Comparison of ENCODE assay signal across 18 mouse cellular contexts in the genomic region with DNA sequence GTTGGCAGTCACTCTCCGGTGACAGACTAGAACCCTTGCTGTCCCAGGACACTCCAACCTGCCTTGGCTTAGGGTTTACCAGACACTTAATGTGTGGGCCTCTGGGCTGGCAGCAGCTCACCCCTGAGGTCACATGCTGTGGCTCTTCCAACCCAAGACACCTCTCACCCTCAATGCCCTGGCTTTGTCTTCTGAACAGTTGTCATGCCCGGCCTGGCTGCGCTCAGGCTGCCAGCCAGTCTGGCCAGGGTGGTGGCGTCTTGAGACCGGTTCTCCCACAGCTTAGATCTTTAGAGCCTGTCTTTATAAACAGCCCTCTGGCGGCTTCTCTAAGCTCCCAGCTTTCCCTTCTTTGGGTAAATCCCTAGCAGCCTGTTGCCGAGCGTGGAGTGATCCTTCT. TPM values are rescaled to one million over a fixed set of nuclear protein-coding genes. Genes with fewer than 3 reads are reported as not detected.
DNase-seq lines count a peak whose midpoint lies in the region; ATAC-seq and TF ChIP-seq lines count a peak whose summit lies in the region.
"Had no signal": no experiment of that assay in that cellular context is flagged by ENCODE, and none has a peak within 500 bp of the region (broad histone marks: within the 10 kb centered on the region; RNA-seq: fewer than 3 reads in every experiment).

No protein-coding gene starts in this region.

- H3K27ac ChIP-seq in hindbrain, embryonic 16.5 days (ENCODE audit: low read depth, low read length), result no peak overlapping the region
- H3K27ac ChIP-seq in hindbrain, embryonic 13.5 days, result no peak overlapping the region
- H3K27ac ChIP-seq in midbrain, postnatal 0 days (ENCODE audit: low read depth, low read length), result no peak overlapping the region
- no peak overlapping the region for H3K27ac ChIP-seq in midbrain, embryonic 14.5 days (replicated peaks; ENCODE audit: low read depth, low read length)
- H3K27ac ChIP-seq in small intestine, adult 2 months (ENCODE audit: insufficient read depth, low read depth, low read length), result 0 out of 2 replicates have a peak overlapping the region, but pooled peaks have one; percentile 20
- H3K27ac ChIP-seq: embryonic facial prominence, embryonic 15.5 days; gastrocnemius, adult 2 months; heart, embryonic 13.5 days; hindbrain, embryonic 12.5 days; kidney, postnatal 0 days; liver, embryonic 13.5 days had no signal

- H3K9ac ChIP-seq in hindbrain, embryonic 16.5 days (ENCODE audit: low read depth, low read length), result no peak overlapping the region
- H3K9ac ChIP-seq in hindbrain, embryonic 13.5 days, result no peak overlapping the region
- H3K9ac ChIP-seq in midbrain, postnatal 0 days (replicated peaks; ENCODE audit: low read length, poor library complexity, severe bottlenecking), result no peak overlapping the region
- no peak overlapping the region for H3K9ac ChIP-seq in midbrain, embryonic 14.5 days (replicated peaks; ENCODE audit: low read length)
- H3K9ac ChIP-seq: embryonic facial prominence, embryonic 15.5 days; heart, embryonic 13.5 days; hindbrain, embryonic 12.5 days; liver, embryonic 13.5 days had no signal

- H3K27me3 ChIP-seq in hindbrain, embryonic 16.5 days (replicated peaks; ENCODE audit: control insufficient read depth, insufficient read depth, low read length), result no peaks in the 10 kb centered on the region
- no peaks in the 10 kb centered on the region for H3K27me3 ChIP-seq in hindbrain, embryonic 13.5 days
- H3K27me3 ChIP-seq in midbrain, postnatal 0 days (ENCODE audit: insufficient read depth, low read length), result no peaks in the 10 kb centered on the region
- H3K27me3 ChIP-seq in midbrain, embryonic 14.5 days (ENCODE audit: control insufficient read depth, insufficient read depth, low read length), result no peaks in the 10 kb centered on the region
- no peaks in the 10 kb centered on the region for H3K27me3 ChIP-seq in small intestine, adult 2 months (ENCODE audit: control insufficient read depth, insufficient read depth, low read length)
- H3K27me3 ChIP-seq: embryonic facial prominence, embryonic 15.5 days; heart, embryonic 13.5 days; hindbrain, embryonic 12.5 days; liver, embryonic 13.5 days had no signal

- peak; percentile 25; the same call in 1 of the 2 replicates for ATAC-seq in hindbrain, embryonic 16.5 days
- ATAC-seq in hindbrain, embryonic 13.5 days (ENCODE audit: low FRiP score), result no peak
- ATAC-seq in midbrain, postnatal 0 days (ENCODE audit: low FRiP score), result peak; percentile 54; the same call in 1 of the 2 replicates
- no peak for ATAC-seq in midbrain, embryonic 14.5 days (ENCODE audit: low FRiP score, low TSS enrichment)
- no peak for ATAC-seq in erythroblast, adult 5-6 weeks (replicated peaks; ENCODE audit: low FRiP score, poor library complexity, severe bottlenecking)
- ATAC-seq: CD4-positive, CD25-positive, alpha-beta regulatory T cell, adult 4 months; forebrain, embryonic 14.5 days; intestine, postnatal 0 days had no signal

- DNase-seq in midbrain, postnatal 0 days (ENCODE audit: low spot score), result peak; percentile 34
- no peak for DNase-seq in midbrain, embryonic 14.5 days
- DNase-seq in fat pad, adult 2 months (ENCODE audit: extremely low read depth, low read depth, low spot score), result peak; percentile 92
- DNase-seq: adrenal gland, postnatal 25 days; cerebellum, adult 9-10 months; gastrocnemius, adult 2 months; liver, embryonic 13.5 days had no signal

- peaks cover 18% of the 10 kb centered on the region for H3K36me3 ChIP-seq in hindbrain, embryonic 16.5 days (ENCODE audit: control insufficient read depth, insufficient read depth, low read length)
- H3K36me3 ChIP-seq in hindbrain, embryonic 13.5 days, result peaks cover 63% of the 10 kb centered on the region
- H3K36me3 ChIP-seq in midbrain, postnatal 0 days (ENCODE audit: insufficient read depth, low read length), result peaks cover 44% of the 10 kb centered on the region
- H3K36me3 ChIP-seq in midbrain, embryonic 14.5 days (ENCODE audit: control insufficient read depth, insufficient read depth, low read length), result peaks cover 64% of the 10 kb centered on the region
- H3K36me3 ChIP-seq in small intestine, adult 2 months (ENCODE audit: control insufficient read depth, insufficient read depth, low read length), result peaks cover 29% of the 10 kb centered on the region

- no peak overlapping the region for H3K4me2 ChIP-seq in hindbrain, embryonic 16.5 days (ENCODE audit: low read length)
- no peak overlapping the region for H3K4me2 ChIP-seq in hindbrain, embryonic 13.5 days
- no peak overlapping the region for H3K4me2 ChIP-seq in midbrain, postnatal 0 days (ENCODE audit: low read depth, low read length, poor library complexity, severe bottlenecking)
- H3K4me2 ChIP-seq in midbrain, embryonic 14.5 days (ENCODE audit: low read length), result no peak overlapping the region
- H3K4me2 ChIP-seq: embryonic facial prominence, embryonic 15.5 days; heart, embryonic 13.5 days; hindbrain, embryonic 12.5 days; liver, embryonic 13.5 days had no signal

- TF ChIP-seq POLR2A in small intestine, adult 2 months (IDR thresholded peaks at IDR 0.05; ENCODE audit: low read depth, low read length), result no peak

- no peaks in the 10 kb centered on the region for H3K4me1 ChIP-seq in hindbrain, embryonic 16.5 days (ENCODE audit: control insufficient read depth, insufficient read depth, low read depth, low read length)
- H3K4me1 ChIP-seq in hindbrain, embryonic 13.5 days (replicated peaks), result peaks cover 6% of the 10 kb centered on the region; the same call in 1 of the 2 replicates
- no peaks in the 10 kb centered on the region for H3K4me1 ChIP-seq in midbrain, postnatal 0 days (ENCODE audit: insufficient read depth, low read length)
- no peaks in the 10 kb centered on the region for H3K4me1 ChIP-seq in midbrain, embryonic 14.5 days (ENCODE audit: control insufficient read depth, insufficient read depth, low read length)
- H3K4me1 ChIP-seq in small intestine, adult 2 months (ENCODE audit: control insufficient read depth, insufficient read depth, insufficient read length, low read length), result no peaks in the 10 kb centered on the region
- H3K4me1 ChIP-seq: embryonic facial prominence, embryonic 15.5 days had no signal

- H3K9me3 ChIP-seq in hindbrain, embryonic 16.5 days (ENCODE audit: control insufficient read depth, low read length), result no peaks in the 10 kb centered on the region
- no peaks in the 10 kb centered on the region for H3K9me3 ChIP-seq in hindbrain, embryonic 13.5 days
- no peaks in the 10 kb centered on the region for H3K9me3 ChIP-seq in midbrain, postnatal 0 days (ENCODE audit: low read length)
- no peaks in the 10 kb centered on the region for H3K9me3 ChIP-seq in midbrain, embryonic 14.5 days (ENCODE audit: control insufficient read depth, low read length)
- H3K9me3 ChIP-seq: embryonic facial prominence, embryonic 15.5 days; heart, embryonic 13.5 days; hindbrain, embryonic 12.5 days; liver, embryonic 13.5 days had no signal

- no peak for TF ChIP-seq CTCF in midbrain, postnatal 0 days (IDR thresholded peaks at IDR 0.05)
- TF ChIP-seq CTCF in small intestine, adult 2 months (IDR thresholded peaks at IDR 0.05; ENCODE audit: extremely low read depth, insufficient read length, insufficient replicate concordance, low read depth, low read length), result no peak

- no peak overlapping the region for H3K4me3 ChIP-seq in hindbrain, embryonic 16.5 days (ENCODE audit: low read length)
- H3K4me3 ChIP-seq in hindbrain, embryonic 13.5 days, result no peak overlapping the region
- no peak overlapping the region for H3K4me3 ChIP-seq in midbrain, postnatal 0 days (ENCODE audit: low read depth, low read length)
- H3K4me3 ChIP-seq in midbrain, embryonic 14.5 days (replicated peaks; ENCODE audit: low read depth, low read length), result no peak overlapping the region
- no peak overlapping the region for H3K4me3 ChIP-seq in small intestine, adult 2 months (ENCODE audit: low read depth, low read length)
- H3K4me3 ChIP-seq: embryonic facial prominence, embryonic 15.5 days; gastrocnemius, adult 2 months; heart, embryonic 13.5 days; hindbrain, embryonic 12.5 days; liver, embryonic 13.5 days had no signal

- WGBS in hindbrain, embryonic 16.5 days, result 79% methylated on average over 8 of the region's 8 CpGs
- WGBS in hindbrain, embryonic 13.5 days, result 98% methylated on average over 8 of the region's 8 CpGs
- 73% methylated on average over 8 of the region's 8 CpGs for WGBS in midbrain, postnatal 0 days
- 85% methylated on average over 8 of the region's 8 CpGs for WGBS in midbrain, embryonic 14.5 days
- WGBS in small intestine, adult 2 months, result 85% methylated on average over 8 of the region's 8 CpGs

RNA-seq across cellular contexts. Expression of gene Anapc7, which starts 26.4 kb away (rescaled TPM):
- polyA plus RNA-seq in hindbrain, embryonic 16.5 days (2015; fragmentation: Nextera tagmentation; extraction: Ambion mirVana), result 47.3 and 51.2 TPM in 2 replicates
- polyA plus RNA-seq in hindbrain, embryonic 13.5 days (2015; fragmentation: Nextera tagmentation; extraction: Ambion mirVana), result 46.7 and 51.8 TPM in 2 replicates
- 29.3 and 34.3 TPM in 2 replicates for total RNA-seq in midbrain, postnatal 0 days (2014; rRNA removed)
- 42.8 and 43.5 TPM in 2 replicates for polyA plus RNA-seq in midbrain, postnatal 0 days (2015; fragmentation: Nextera tagmentation; extraction: Ambion mirVana)
- 27.5 and 39.6 TPM in 2 replicates for polyA plus RNA-seq in midbrain, embryonic 14.5 days (2014; fragmentation: Nextera tagmentation; extraction: Ambion mirVana)
- polyA plus RNA-seq in small intestine, adult 2 months (2012; rRNA removed), result 9.1 and 17.2 TPM in 2 replicates
- total RNA-seq in erythroblast, adult 5-6 weeks (2015; ENCODE audit: low replicate concordance), result 13.2 and 14.6 TPM in 2 replicates
- 15.9 and 16.3 TPM in 2 replicates for total RNA-seq in erythroblast, adult 5-6 weeks (2017; ENCODE audit: low replicate concordance)

RNA-seq across cellular contexts. Expression of gene Atp2a2, which starts 54.2 kb away (rescaled TPM):
- 47.2 and 50.2 TPM in 2 replicates for polyA plus RNA-seq in hindbrain, embryonic 16.5 days (2015; fragmentation: Nextera tagmentation; extraction: Ambion mirVana)
- 39.4 and 41.2 TPM in 2 replicates for polyA plus RNA-seq in hindbrain, embryonic 13.5 days (2015; fragmentation: Nextera tagmentation; extraction: Ambion mirVana)
- 202 and 210 TPM in 2 replicates for total RNA-seq in midbrain, postnatal 0 days (2014; rRNA removed)
- 40.4 and 45.2 TPM in 2 replicates for polyA plus RNA-seq in midbrain, postnatal 0 days (2015; fragmentation: Nextera tagmentation; extraction: Ambion mirVana)
- 46.5 and 59.3 TPM in 2 replicates for polyA plus RNA-seq in midbrain, embryonic 14.5 days (2014; fragmentation: Nextera tagmentation; extraction: Ambion mirVana)
- 47.2 and 60.1 TPM in 2 replicates for polyA plus RNA-seq in small intestine, adult 2 months (2012; rRNA removed)
- total RNA-seq in erythroblast, adult 5-6 weeks (2015; ENCODE audit: low replicate concordance), result 20.2 and 37.4 TPM in 2 replicates
- 38.8 and 71.8 TPM in 2 replicates for total RNA-seq in erythroblast, adult 5-6 weeks (2017; ENCODE audit: low replicate concordance)

RNA-seq across cellular contexts. Expression of gene Arpc3, which starts 56.2 kb away (rescaled TPM):
- 139 and 158 TPM in 2 replicates for polyA plus RNA-seq in hindbrain, embryonic 16.5 days (2015; fragmentation: Nextera tagmentation; extraction: Ambion mirVana)
- 159 and 173 TPM in 2 replicates for polyA plus RNA-seq in hindbrain, embryonic 13.5 days (2015; fragmentation: Nextera tagmentation; extraction: Ambion mirVana)
- total RNA-seq in midbrain, postnatal 0 days (2014; rRNA removed), result 162 and 188 TPM in 2 replicates
- 134 and 137 TPM in 2 replicates for polyA plus RNA-seq in midbrain, postnatal 0 days (2015; fragmentation: Nextera tagmentation; extraction: Ambion mirVana)
- 62.1 and 196 TPM in 2 replicates for polyA plus RNA-seq in midbrain, embryonic 14.5 days (2014; fragmentation: Nextera tagmentation; extraction: Ambion mirVana)
- 46.5 and 105 TPM in 2 replicates for polyA plus RNA-seq in small intestine, adult 2 months (2012; rRNA removed)
- 98.4 and 108 TPM in 2 replicates for total RNA-seq in erythroblast, adult 5-6 weeks (2015; ENCODE audit: low replicate concordance)
- 220 and 303 TPM in 2 replicates for total RNA-seq in erythroblast, adult 5-6 weeks (2017; ENCODE audit: low replicate concordance)

Comparison
In these comparisons a context has a peak if more than half of its experiments do, and no peak if none do; other contexts are left out.
1. ATAC-seq: peak in hindbrain, embryonic 16.5 days (single experiment) and midbrain, postnatal 0 days (single experiment); none in hindbrain, embryonic 13.5 days (single experiment), midbrain, embryonic 14.5 days (single experiment) and erythroblast, adult 5-6 weeks (single experiment).